Mouse (Mus musculus) midbrain, embryonic 13.5 days (tissue): Measurements from ENCODE around the gene Ndufb6. TPM values are rescaled to one million over a fixed set of nuclear protein-coding genes. Genes with fewer than 3 reads are reported as not detected.
"Not testable (repeated sequence)": the region's sequence is repeated elsewhere in the genome, so short reads cannot be mapped to it uniquely, and the experiment has no call there.

Experiments used
- ATAC-seq: fragments of 200-750 bp; cut with Nextera tagmentation; 2 replicates; pipeline ENCODE4 v1.8.0; 2017; ENCODE audit warnings: mild to moderate bottlenecking, moderate TSS enrichment, moderate library complexity
- H3K27ac ChIP-seq: fragments of 300-500 bp; sonication (generic); 2 replicates; pipeline ENCODE4 v1.5.1; 2015; ENCODE audit warnings: inconsistent platforms, mild to moderate bottlenecking, moderate library complexity
- H3K27me3 ChIP-seq: fragments of 300-500 bp; sonication (generic); 2 replicates; pipeline ENCODE4 v1.6.1; 2015; ENCODE audit warnings: mild to moderate bottlenecking, inconsistent platforms
- H3K36me3 ChIP-seq: fragments of 300-500 bp; sonication (generic); 2 replicates; pipeline ENCODE4 v1.6.1; 2015; ENCODE audit warnings: mild to moderate bottlenecking, inconsistent platforms
- H3K4me1 ChIP-seq: fragments of 300-500 bp; sonication (generic); replicated peaks from 2 replicates; pipeline ENCODE4 v1.6.1; 2015; ENCODE audit warnings: inconsistent platforms
- H3K4me2 ChIP-seq: fragments of 300-500 bp; sonication (generic); replicated peaks from 2 replicates; pipeline ENCODE4 v1.6.1; 2015; ENCODE audit warnings: moderate library complexity, mild to moderate bottlenecking, inconsistent platforms
- H3K4me3 ChIP-seq: fragments of 300-500 bp; sonication (generic); replicated peaks from 2 replicates; pipeline ENCODE4 v1.5.1; 2015; ENCODE audit warnings: mild to moderate bottlenecking, inconsistent platforms
- H3K9ac ChIP-seq: fragments of 300-500 bp; sonication (generic); replicated peaks from 2 replicates; pipeline ENCODE4 v1.6.1; 2015; ENCODE audit warnings: mild to moderate bottlenecking, inconsistent platforms
- H3K9me3 ChIP-seq: fragments of 300-500 bp; sonication (generic); 2 replicates; pipeline ENCODE4 v1.6.1; 2016; ENCODE audit warnings: mild to moderate bottlenecking, inconsistent platforms
- WGBS: fragments of 180-500 bp; shearing (Covaris S2); methylation state at CpG from one replicate; pipeline ENCODE4 v1.1.7; 2015; 5-methylcytosine and 5-hydroxymethylcytosine counted together
- polyA plus RNA-seq: library from polyadenylated mRNA; unstranded; fragments of >200 nt; fragmentation: Nextera tagmentation; extraction: Ambion mirVana; gene quantifications from 2 replicates; pipeline ENCODE4 v1.2.1, GENCODE M21; 2015

Ndufb6 gene
- polyA plus RNA-seq, 1 experiment from 2014 or later = 280 TPM

DNA sequence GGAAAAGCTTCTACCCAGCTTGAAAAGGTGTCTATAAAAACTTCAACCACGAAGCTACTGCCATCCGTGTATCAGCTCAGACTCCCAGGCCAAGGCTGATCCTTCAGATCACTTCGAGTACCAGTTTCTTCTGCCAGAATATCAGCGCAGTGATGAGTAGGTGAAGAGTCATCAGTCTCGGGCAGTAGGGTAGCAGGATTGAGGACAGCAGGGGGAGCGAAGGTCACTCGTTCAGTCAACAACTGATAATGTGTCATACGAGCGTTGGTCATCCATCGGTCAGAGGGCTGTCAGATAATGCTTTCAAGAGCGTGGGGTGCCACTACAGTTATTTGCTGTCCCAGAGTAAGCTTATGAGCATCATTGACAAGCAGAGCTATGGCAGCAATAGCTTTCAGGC lies 12.3 kb upstream of the Ndufb6 start:
- H3K4me1 ChIP-seq, H3K27ac ChIP-seq, H3K9ac ChIP-seq, H3K9me3 ChIP-seq, H3K36me3 ChIP-seq, H3K4me2 ChIP-seq, H3K27me3 ChIP-seq, H3K4me3 ChIP-seq, ATAC-seq: not testable (repeated sequence)
- 91% methylated on average over 11 of the region's 11 CpGs for WGBS

DNA sequence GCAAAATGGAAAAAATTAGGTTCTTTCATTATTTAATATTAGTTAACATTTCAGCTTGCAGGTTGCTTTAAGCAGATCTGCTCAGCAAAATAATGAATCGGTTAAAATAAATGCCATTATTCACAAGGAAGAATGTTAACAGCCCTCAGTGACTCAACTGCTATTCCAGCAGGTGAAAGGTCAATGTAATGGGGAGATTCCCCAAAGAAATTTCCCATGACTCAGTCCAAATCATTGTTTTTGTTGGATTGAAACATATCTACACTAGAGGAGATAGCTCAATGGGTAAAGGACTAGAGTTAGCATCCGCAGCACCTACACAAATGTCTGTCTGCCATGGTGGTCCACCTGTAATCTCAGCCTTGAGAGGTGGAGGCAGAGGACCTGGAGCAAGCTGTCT lies 9.8 kb upstream of the Ndufb6 start:
- Histone ChIP-seq H3K36me3 (no peaks in the 10 kb centered on the region), H3K4me2 (no peak overlapping the region), H3K4me1 (no peaks in the 10 kb centered on the region), H3K27ac (no peak overlapping the region), H3K27me3 (no peaks in the 10 kb centered on the region), H3K4me3 (no peak overlapping the region), H3K9ac (no peak overlapping the region), H3K9me3 (peaks cover 1% of the 10 kb centered on the region; the same call in 1 of the 2 replicates)
- ATAC-seq = no peak
- 94% methylated on average over 2 of the region's 2 CpGs for WGBS

DNA sequence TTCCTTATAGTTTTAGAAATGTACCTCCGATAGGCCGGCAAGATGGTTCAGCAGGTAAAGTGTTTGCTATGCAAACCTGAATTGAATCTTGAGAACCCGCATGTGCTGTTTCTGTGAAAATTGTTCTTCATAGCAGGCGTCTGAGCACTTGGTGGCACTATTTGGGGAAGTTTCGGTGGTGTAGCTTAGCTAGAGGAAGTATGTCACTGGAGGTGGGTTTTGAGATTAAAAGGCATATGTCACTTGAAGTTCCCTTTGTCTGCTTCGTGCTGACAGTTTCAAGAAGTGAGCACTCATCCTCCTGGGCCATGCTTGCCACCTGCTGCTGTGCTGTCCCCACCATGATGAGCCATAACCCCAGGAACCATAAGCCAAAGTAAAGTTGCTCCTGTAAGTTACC lies 8.2 kb upstream of the Ndufb6 start:
- H3K27me3 ChIP-seq = no peaks in the 10 kb centered on the region
- H3K36me3 ChIP-seq = no peaks in the 10 kb centered on the region
- no peaks in the 10 kb centered on the region for H3K9me3 ChIP-seq
- ATAC-seq = no peak
- 79% methylated on average over 6 of the region's 6 CpGs for WGBS
- no peak overlapping the region for H3K9ac ChIP-seq
- no peaks in the 10 kb centered on the region for H3K4me1 ChIP-seq
- H3K4me3 ChIP-seq = no peak overlapping the region
- H3K27ac ChIP-seq = no peak overlapping the region
- no peak overlapping the region for H3K4me2 ChIP-seq

DNA sequence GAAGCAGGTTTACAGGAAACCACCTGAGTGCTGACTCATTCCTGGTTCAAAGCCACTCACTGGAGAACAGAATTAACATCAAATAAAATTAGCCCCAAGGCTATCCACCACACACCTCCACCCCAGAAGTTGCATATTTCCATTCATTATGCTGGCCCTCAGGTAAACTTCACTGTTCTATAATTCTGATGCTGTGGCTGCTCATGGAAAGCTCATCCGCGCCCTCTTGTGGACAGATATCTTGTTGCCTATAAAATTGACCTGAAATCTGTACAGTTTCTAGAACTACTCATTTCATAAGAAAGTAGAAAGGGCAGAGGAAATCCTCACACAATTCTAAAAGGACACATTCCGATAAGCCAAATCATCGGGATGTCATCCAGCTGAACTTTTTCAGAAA lies 6.4 kb upstream of the Ndufb6 start:
- Histone ChIP-seq H3K27me3 (no peaks in the 10 kb centered on the region), H3K36me3 (no peaks in the 10 kb centered on the region), H3K4me3 (no peak overlapping the region), H3K9me3 (no peaks in the 10 kb centered on the region), H3K27ac (no peak overlapping the region), H3K9ac (no peak overlapping the region), H3K4me2 (no peak overlapping the region), H3K4me1 (no peaks in the 10 kb centered on the region)
- 20% methylated on average over 4 of the region's 4 CpGs for WGBS
- ATAC-seq = no peak

DNA sequence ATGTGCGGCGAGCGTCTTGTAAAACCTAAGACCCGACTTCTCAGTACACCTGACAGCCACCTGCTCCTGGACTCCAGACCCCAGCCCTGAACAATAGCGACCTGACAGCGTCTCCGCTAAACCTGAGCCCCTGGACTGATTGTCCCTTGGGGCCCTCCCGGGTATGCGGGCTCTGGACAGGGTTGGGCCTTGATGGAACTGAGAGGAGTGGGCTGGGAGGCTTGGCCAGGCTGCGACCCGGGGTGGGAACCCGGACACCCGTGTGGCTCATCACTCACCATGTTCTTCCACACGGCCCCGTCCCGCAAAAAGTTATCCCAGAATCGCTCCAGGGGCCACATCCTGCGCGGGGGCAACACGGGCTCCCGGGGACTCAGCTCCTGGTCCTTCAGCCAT lies 343 bp downstream of the Ndufb6 start:
- Histone ChIP-seq H3K27ac (peak overlapping the region; percentile 51), H3K9ac (peak overlapping the region; percentile 93), H3K36me3 (peaks cover 14% of the 10 kb centered on the region), H3K4me2 (peak overlapping the region; percentile 96), H3K4me1 (peaks cover 13% of the 10 kb centered on the region), H3K4me3 (peak overlapping the region; percentile 94), H3K27me3 (no peaks in the 10 kb centered on the region), H3K9me3 (no peaks in the 10 kb centered on the region)
- peak; percentile 89 for ATAC-seq
- under 1% methylated on average over 21 of the region's 21 CpGs for WGBS

DNA sequence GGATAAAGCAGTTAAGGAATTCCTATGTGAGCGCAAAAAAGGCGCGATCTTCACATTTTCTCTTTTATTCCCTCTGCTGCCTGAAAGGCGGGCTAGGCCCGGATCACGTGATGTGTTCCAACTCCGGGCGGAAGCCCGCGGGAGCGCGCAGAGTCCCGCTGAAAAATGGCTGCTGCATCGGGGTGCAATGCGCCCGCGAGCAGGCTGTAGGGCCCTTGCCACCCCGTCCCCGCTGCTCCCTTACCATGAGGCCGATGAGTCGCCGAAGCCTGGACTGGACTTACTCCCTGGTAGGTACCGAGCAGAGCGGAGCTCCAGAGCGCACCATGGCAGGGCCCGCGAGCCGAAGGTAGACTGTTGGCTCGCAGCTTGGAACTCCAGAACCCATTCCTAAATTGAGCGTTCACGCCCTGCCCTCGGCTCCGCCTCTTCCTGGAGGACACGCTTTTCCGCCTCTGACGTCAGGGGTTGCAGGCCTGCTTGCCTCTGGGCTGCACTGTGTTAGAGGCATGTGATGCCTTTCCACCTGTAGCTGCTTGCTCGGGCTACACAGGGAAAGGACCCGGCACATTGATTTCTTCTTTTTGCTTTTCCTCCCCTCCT lies 9.7 kb downstream of the Ndufb6 start, which contains the start of the genes Smim27 and Topors:
TSS of gene Smim27 (plus strand) at position 150 of the 603 bp plus-strand sequence.
TSS of gene Topors (minus strand) at position 421 of the 603 bp plus-strand sequence.
- Histone ChIP-seq H3K4me3 (peak within 1 kb of the TSS; percentile 89), H3K27me3 (no peaks in the 10 kb centered on the region), H3K4me1 (peaks cover 27% of the 10 kb centered on the region), H3K9ac (peak within 1 kb of the TSS; percentile 88), H3K27ac (peak within 1 kb of the TSS; percentile 88), H3K9me3 (no peaks in the 10 kb centered on the region), H3K36me3 (peaks cover 3% of the 10 kb centered on the region; the same call in 1 of the 2 replicates), H3K4me2 (peak within 1 kb of the TSS; percentile 91)
- WGBS = under 1% methylated on average over 38 of the region's 38 CpGs
- peak; percentile 95 for ATAC-seq

DNA sequence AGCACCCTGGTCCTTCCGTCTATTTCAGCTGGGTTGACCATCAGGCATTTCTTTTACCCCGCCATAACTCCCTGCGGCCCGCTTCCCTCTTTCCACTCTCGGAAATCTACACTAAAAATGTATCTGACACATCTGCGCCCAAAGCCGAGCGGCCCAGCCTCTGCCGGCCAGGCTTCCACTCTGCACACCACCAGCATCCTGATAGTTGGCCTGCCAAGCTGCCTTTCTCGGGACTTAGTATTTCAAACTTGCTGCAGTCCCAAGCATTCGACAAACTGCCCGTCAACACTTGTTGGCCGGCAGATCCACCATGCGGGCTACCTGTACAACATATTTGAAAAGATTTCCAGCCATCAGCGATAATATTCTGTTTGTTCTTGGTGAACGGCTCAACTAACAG lies 10.4 kb downstream of the Ndufb6 start:
- H3K9ac ChIP-seq = peak overlapping the region; percentile 88

DNA sequence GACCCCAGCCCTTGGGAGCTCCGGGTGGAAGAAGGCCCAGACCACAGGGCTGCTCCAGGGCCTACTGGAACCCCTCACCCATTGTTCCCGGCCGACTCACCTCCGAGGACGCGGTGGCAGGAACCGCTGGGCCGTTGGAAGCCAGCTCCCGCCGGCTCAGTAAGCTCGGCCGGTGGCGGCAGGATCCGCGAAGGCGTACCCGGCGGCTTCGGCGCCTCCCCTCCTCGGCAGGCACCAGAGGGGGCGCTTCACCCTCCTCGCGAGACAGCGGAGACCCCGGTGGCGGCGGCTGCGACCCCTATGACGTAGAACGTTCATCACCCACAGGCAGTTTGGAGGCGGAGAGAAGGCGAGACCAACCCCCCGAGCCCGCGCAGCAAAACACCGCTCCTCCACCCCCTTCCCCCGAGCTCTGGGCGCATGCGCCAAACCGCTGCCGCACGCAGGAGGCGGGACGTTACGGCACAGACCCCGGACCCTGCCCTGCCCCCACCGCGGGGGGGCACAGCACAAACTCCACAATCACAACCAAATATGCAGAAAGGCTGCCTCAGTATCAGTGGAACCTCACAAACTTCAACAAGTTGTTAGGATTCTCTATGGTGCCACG lies 10.9 kb downstream of the Ndufb6 start:
- peaks cover 27% of the 10 kb centered on the region for H3K4me1 ChIP-seq
- H3K9me3 ChIP-seq = no peaks in the 10 kb centered on the region
- H3K27ac ChIP-seq = peak overlapping the region; percentile 88
- peak overlapping the region; percentile 89 for H3K4me3 ChIP-seq
- peak; percentile 83 for ATAC-seq
- peak overlapping the region; percentile 91 for H3K4me2 ChIP-seq
- peak overlapping the region; percentile 88 for H3K9ac ChIP-seq
- H3K36me3 ChIP-seq = peaks cover 3% of the 10 kb centered on the region; the same call in 1 of the 2 replicates
- H3K27me3 ChIP-seq = no peaks in the 10 kb centered on the region
- 1% methylated on average over 49 of the region's 50 CpGs for WGBS

More for the DNA sequence above, 10.4 kb downstream of the Ndufb6 start:
- ATAC-seq = no peak
- peak overlapping the region; percentile 91 for H3K4me2 ChIP-seq
- no peaks in the 10 kb centered on the region for H3K9me3 ChIP-seq
- H3K4me1 ChIP-seq = peaks cover 27% of the 10 kb centered on the region
- H3K4me3 ChIP-seq = peak overlapping the region; percentile 89
- WGBS = under 1% methylated on average over 16 of the region's 16 CpGs
- H3K36me3 ChIP-seq = peaks cover 3% of the 10 kb centered on the region; the same call in 1 of the 2 replicates
- H3K27me3 ChIP-seq = no peaks in the 10 kb centered on the region
- peak overlapping the region; percentile 88 for H3K27ac ChIP-seq

DNA sequence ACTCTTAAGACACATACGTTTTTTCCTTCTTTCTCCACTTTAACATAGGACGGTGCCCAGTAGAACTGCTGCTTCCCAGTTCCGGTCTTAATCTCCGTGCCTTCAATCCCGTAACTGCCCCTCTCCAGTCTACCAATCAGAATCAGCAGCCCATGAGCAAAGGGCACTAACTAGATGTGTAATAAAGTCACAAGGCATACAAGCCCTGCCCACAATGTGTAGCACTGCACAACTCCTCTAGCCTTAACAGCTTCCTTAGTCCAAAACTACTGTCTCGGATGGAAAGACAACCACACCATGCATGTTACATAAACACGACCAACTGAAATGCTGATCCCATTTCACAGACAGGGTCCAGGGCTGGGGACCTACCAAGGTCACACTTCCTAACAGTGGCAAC lies 11.5 kb downstream of the Ndufb6 start:
- Histone ChIP-seq H3K9me3 (no peaks in the 10 kb centered on the region), H3K27me3 (no peaks in the 10 kb centered on the region), H3K4me2 (peak overlapping the region; percentile 91), H3K36me3 (peaks cover 5% of the 10 kb centered on the region), H3K4me1 (peaks cover 27% of the 10 kb centered on the region), H3K9ac (peak overlapping the region; percentile 88), H3K4me3 (peak overlapping the region; percentile 89), H3K27ac (peak overlapping the region; percentile 88)
- no peak for ATAC-seq
- 70% methylated on average over 7 of the region's 7 CpGs for WGBS

DNA sequence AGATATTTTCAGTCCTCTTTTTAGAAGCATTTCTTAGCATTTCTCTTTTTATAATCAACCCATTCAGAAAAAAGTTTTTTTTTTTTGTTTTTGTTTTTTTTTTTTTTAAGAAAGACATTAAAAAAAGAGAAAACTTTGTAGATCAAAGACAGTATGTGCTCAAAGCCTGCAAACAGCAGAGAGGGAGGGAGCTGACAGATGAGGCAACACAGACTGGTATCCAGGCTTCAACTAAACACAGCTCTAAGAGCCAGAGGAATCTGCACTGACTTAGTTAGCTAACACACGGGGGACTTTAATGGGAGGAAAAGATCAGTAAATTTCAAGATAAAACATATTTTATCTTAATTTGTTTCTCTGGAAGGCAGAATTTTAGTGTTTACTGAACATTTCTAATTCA lies 14.9 kb downstream of the Ndufb6 start:
- H3K9me3 ChIP-seq = no peaks in the 10 kb centered on the region
- 89% methylated on average over 1 of the region's 1 CpGs for WGBS
- no peak overlapping the region for H3K9ac ChIP-seq
- no peak overlapping the region for H3K27ac ChIP-seq
- H3K4me2 ChIP-seq = no peak overlapping the region
- ATAC-seq = no peak
- no peaks in the 10 kb centered on the region for H3K27me3 ChIP-seq
- peaks cover 21% of the 10 kb centered on the region for H3K4me1 ChIP-seq
- H3K4me3 ChIP-seq = no peak overlapping the region
- H3K36me3 ChIP-seq = peaks cover 35% of the 10 kb centered on the region

DNA sequence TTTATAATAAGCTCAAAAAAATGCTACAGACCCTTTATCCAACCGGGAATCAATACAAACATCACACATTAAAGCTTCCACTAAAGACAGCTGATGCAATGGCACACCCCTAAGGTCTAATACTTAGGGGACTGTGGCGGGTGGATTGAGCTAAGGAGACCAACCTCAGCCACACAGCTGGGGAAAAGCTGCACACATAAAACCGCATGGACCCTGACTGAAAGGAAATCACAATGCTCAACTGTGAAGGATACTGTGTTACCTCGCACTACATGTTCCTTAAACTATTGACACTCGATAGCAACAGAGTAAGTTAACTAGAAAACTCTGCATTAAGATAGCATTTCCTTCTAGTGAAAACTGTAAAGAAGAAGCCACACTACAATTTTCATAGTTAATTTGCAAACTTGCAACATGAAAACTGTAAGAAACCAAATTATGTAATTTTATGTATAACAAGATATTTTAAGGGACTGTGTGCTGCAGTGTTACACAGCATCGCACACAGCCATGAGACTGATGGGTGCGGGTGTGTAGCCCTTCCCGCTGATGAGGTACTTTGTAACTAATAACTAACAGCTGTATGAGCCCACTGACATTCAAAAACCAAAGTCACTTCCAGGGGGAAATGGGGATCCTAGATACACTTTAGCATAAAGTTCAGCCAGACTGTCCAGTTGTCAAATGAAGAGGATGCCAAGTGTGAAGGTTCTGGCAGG lies 24.7 kb downstream of the Ndufb6 start:
- Histone ChIP-seq H3K27me3 (no peaks in the 10 kb centered on the region), H3K4me1 (no peaks in the 10 kb centered on the region), H3K9me3 (no peaks in the 10 kb centered on the region), H3K9ac (no peak overlapping the region), H3K27ac (no peak overlapping the region), H3K36me3 (peaks cover 18% of the 10 kb centered on the region), H3K4me2 (no peak overlapping the region), H3K4me3 (no peak overlapping the region)
- no peak for ATAC-seq
- WGBS = 91% methylated on average over 8 of the region's 8 CpGs

DNA sequence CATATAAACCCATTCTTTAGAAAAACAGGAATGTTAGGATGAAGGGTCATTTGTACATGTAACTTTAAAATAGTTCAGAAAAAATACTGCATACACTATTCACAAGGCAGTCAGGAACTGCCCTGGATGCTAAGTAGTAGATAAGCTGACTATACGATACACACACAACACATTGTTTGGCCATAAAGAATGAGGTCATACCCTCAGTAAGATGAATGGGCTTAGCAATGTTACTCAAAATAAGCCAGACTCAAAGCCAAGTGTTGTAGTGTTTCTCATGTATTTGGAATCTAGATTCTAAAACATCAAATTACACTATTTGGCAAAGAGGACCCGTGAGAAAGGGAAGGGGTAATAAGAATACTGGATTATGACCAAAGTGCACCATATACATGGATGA lies 25.5 kb downstream of the Ndufb6 start:
- Histone ChIP-seq H3K9ac (no peak overlapping the region), H3K27me3 (no peaks in the 10 kb centered on the region), H3K27ac (no peak overlapping the region), H3K4me3 (no peak overlapping the region), H3K4me1 (no peaks in the 10 kb centered on the region), H3K4me2 (no peak overlapping the region), H3K36me3 (peaks cover 11% of the 10 kb centered on the region), H3K9me3 (no peaks in the 10 kb centered on the region)
- WGBS = 80% methylated on average over 2 of the region's 2 CpGs
- no peak for ATAC-seq
